Mouse (Mus musculus) CH12.LX (cell line): ENCODE data around the gene Pik3r1.

Experiments used
- CTCF ChIP-seq, 2 experiments: IDR thresholded peaks in 1 of 2; conservative IDR thresholded peaks in 1 of 2; 2 replicates each; pipeline ENCODE4 v1.5.1; 2011 to 2012; ENCODE audit warnings: low read depth in 2 of 2, low read length in 2 of 2, improper control_type of control experiment in 1 of 2, inconsistent platforms in 1 of 2, mild to moderate bottlenecking in 1 of 2, moderate library complexity in 1 of 2
- HCFC1 ChIP-seq: IDR thresholded peaks from 2 replicates; pipeline ENCODE4 v1.6.1; 2012; ENCODE audit warnings: low read depth, mild to moderate bottlenecking, inconsistent platforms, low read length, improper control_type of control experiment
- MXI1 ChIP-seq: IDR thresholded peaks from 2 replicates; pipeline ENCODE4 v1.6.1; 2011; ENCODE audit warnings: mild to moderate bottlenecking, low read depth, low read length, improper control_type of control experiment
- RCOR1 ChIP-seq: conservative IDR thresholded peaks from 2 replicates; pipeline ENCODE4 v1.6.1; 2012; ENCODE audit warnings: low read depth, mild to moderate bottlenecking, inconsistent platforms, low read length, improper control_type of control experiment

DNA sequence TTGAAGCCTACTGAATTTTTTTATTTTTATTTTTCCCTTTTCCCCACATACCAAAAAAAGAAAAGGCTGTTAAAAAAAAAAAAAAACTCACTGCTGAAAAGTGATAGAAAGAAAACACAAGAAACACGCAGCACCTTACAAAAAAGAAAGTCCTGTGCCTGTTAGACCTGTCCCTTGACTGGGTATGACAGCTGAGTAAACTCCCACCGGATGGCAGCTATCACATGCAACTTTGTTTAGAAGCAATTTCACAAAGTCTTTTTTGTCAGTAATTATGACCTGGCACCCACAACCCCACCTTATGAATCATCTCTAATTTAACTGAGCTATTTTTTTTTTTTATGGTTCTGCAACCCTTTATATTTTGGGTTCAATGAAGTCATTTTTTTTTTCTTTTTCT is 12.8 kb downstream of the Pik3r1 start:
- TF ChIP-seq HCFC1 (no peak), MXI1 (no peak), RCOR1 (no peak), CTCF (conservative IDR thresholded peaks at IDR 0.05 in 1 of 2, IDR thresholded peaks at IDR 0.05 in 1 of 2; ENCODE audit: low read depth in 2 of 2, low read length in 2 of 2) (no peak)
